Comparison of ENCODE assay signal across 24 mouse cellular contexts in the genomic region with DNA sequence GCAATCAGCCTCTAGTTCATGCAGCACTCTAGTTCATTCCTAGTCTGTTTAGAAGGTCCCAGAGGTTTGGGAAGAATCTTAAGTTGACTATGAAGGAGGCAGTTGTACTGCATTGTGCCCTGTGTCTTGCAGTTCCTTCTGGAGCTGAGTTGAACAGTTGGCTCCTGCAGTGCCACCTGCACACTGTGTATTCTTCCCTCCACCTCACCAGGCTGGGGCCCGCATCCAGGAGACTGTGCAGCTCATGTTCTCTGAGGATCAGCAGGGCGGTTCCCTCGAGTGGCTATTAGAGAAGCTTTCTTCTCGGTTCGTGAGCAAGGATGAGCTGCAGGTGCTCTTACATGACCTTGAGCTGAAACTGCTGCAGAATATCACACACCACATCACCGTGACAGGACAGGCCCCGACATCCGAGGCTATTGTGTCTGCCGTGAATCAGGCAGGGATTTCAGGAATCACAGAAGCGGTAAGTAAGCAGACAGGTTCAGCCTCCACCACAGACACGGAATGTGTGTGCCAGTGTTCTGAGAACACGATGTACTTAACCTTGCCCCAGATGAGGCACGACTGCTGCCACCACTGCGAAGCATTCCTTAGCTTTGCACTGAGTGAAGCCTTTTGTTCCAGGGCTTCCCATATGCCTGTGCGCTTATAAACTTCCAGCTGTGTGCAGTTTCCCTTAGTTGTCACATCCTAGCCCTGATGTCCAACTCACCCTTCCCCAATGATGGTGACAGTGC. TPM values are rescaled to one million over a fixed set of nuclear protein-coding genes. Genes with fewer than 3 reads are reported as not detected.
A peak's percentile ranks its signal among the peaks of the same experiment; 100 is the strongest.
DNase-seq lines count a peak whose midpoint lies in the region; ATAC-seq lines count a peak whose summit lies in the region.
"Had no signal": no experiment of that assay in that cellular context is flagged by ENCODE, and none has a peak within 500 bp of the region (broad histone marks: within the 10 kb centered on the region; RNA-seq: fewer than 3 reads in every experiment).

No protein-coding gene starts in this region.

- 71% methylated on average over 15 of the region's 15 CpGs for WGBS in heart, embryonic 13.5 days
- WGBS in heart, embryonic 12.5 days = 77% methylated on average over 15 of the region's 15 CpGs
- WGBS in stomach, embryonic 15.5 days = 85% methylated on average over 15 of the region's 15 CpGs

- no peaks in the 10 kb centered on the region for H3K9me3 ChIP-seq in heart, embryonic 13.5 days
- H3K9me3 ChIP-seq in heart, embryonic 12.5 days (replicated peaks) = no peaks in the 10 kb centered on the region
- H3K9me3 ChIP-seq in stomach, embryonic 15.5 days = no peaks in the 10 kb centered on the region
- H3K9me3 ChIP-seq: embryonic facial prominence, embryonic 12.5 days; hindbrain, embryonic 13.5 days; midbrain, embryonic 13.5 days; neural tube, embryonic 13.5 days had no signal

- peaks cover 100% of the 10 kb centered on the region for H3K36me3 ChIP-seq in heart, embryonic 13.5 days
- H3K36me3 ChIP-seq in heart, embryonic 12.5 days = peaks cover 94% of the 10 kb centered on the region
- H3K36me3 ChIP-seq in stomach, embryonic 15.5 days = peaks cover 63% of the 10 kb centered on the region

- H3K27me3 ChIP-seq in heart, embryonic 13.5 days (replicated peaks) = no peaks in the 10 kb centered on the region
- H3K27me3 ChIP-seq in heart, embryonic 12.5 days (replicated peaks) = no peaks in the 10 kb centered on the region
- H3K27me3 ChIP-seq in stomach, embryonic 15.5 days (replicated peaks) = no peaks in the 10 kb centered on the region
- H3K27me3 ChIP-seq: embryonic facial prominence, embryonic 12.5 days; hindbrain, embryonic 13.5 days; midbrain, embryonic 13.5 days; neural tube, embryonic 13.5 days had no signal

- H3K9ac ChIP-seq in heart, embryonic 13.5 days = no peak overlapping the region
- no peak overlapping the region for H3K9ac ChIP-seq in heart, embryonic 12.5 days
- no peak overlapping the region for H3K9ac ChIP-seq in stomach, embryonic 15.5 days
- H3K9ac ChIP-seq: embryonic facial prominence, embryonic 12.5 days; midbrain, embryonic 13.5 days; neural tube, embryonic 13.5 days had no signal

- peaks cover 30% of the 10 kb centered on the region for H3K4me1 ChIP-seq in heart, embryonic 13.5 days
- peaks cover 25% of the 10 kb centered on the region for H3K4me1 ChIP-seq in heart, embryonic 12.5 days (replicated peaks)
- no peaks in the 10 kb centered on the region for H3K4me1 ChIP-seq in stomach, embryonic 15.5 days
- H3K4me1 ChIP-seq: embryonic facial prominence, embryonic 12.5 days; hindbrain, embryonic 13.5 days; midbrain, embryonic 13.5 days; neural tube, embryonic 13.5 days had no signal

- no peak overlapping the region for H3K4me3 ChIP-seq in heart, embryonic 13.5 days
- no peak overlapping the region for H3K4me3 ChIP-seq in heart, embryonic 12.5 days
- no peak overlapping the region for H3K4me3 ChIP-seq in stomach, embryonic 15.5 days (replicated peaks)
- H3K4me3 ChIP-seq: embryonic facial prominence, embryonic 12.5 days; hindbrain, embryonic 13.5 days; left cerebral cortex, adult 2 months; midbrain, embryonic 13.5 days; neural tube, embryonic 13.5 days had no signal

- DNase-seq in layer of hippocampus, adult 18-20 months (ENCODE audit: low spot score in 2 of 2) = peak; percentile 21 to 51
- no peak for DNase-seq in layer of hippocampus, postnatal 25 days (ENCODE audit: extremely low spot score in 1 of 2, low spot score in 1 of 2)
- DNase-seq in ZHBTc4 (ENCODE audit: low read depth, low spot score) = peak; percentile 12
- no peak for DNase-seq in left cerebral cortex, adult 18-20 months (ENCODE audit: low spot score in 2 of 2)
- DNase-seq: B cell, adult 2 months; cerebellum, adult 8-10 months; gastrocnemius, postnatal 25 days; heart, postnatal 10 days; kidney, adult 2 months; kidney, postnatal 25 days; left cerebral cortex, postnatal 4 days; liver; thymus, postnatal 36 days had no signal

- no peak for ATAC-seq in heart, embryonic 13.5 days (ENCODE audit: extremely low read depth, insufficient number of reproducible peaks, low FRiP score, low TSS enrichment)
- no peak for ATAC-seq in heart, embryonic 12.5 days (ENCODE audit: insufficient number of reproducible peaks, low FRiP score)
- no peak for ATAC-seq in stomach, embryonic 15.5 days (ENCODE audit: insufficient read depth, low FRiP score, low read depth)
- ATAC-seq: forebrain, embryonic 14.5 days; inflammation-experienced regulatory T-cells, adult 6 months; lung, postnatal 0 days; midbrain, embryonic 13.5 days had no signal

- H3K27ac ChIP-seq in heart, embryonic 13.5 days (replicated peaks) = peak overlapping the region; percentile 4; the same call in 1 of the 2 replicates
- no peak overlapping the region for H3K27ac ChIP-seq in heart, embryonic 12.5 days (ENCODE audit: poor library complexity, severe bottlenecking)
- peak overlapping the region; percentile 31; the same call in 1 of the 2 replicates for H3K27ac ChIP-seq in stomach, embryonic 15.5 days
- H3K27ac ChIP-seq: embryonic facial prominence, embryonic 12.5 days; hindbrain, embryonic 13.5 days; midbrain, embryonic 13.5 days; neural tube, embryonic 13.5 days had no signal

- H3K4me2 ChIP-seq in heart, embryonic 13.5 days = no peak overlapping the region
- no peak overlapping the region for H3K4me2 ChIP-seq in heart, embryonic 12.5 days
- H3K4me2 ChIP-seq in stomach, embryonic 15.5 days = no peak overlapping the region
- H3K4me2 ChIP-seq: embryonic facial prominence, embryonic 12.5 days; hindbrain, embryonic 13.5 days; midbrain, embryonic 13.5 days; neural tube, embryonic 13.5 days had no signal

RNA-seq across cellular contexts. Expression of a gene that starts 10.9 kb away (rescaled TPM):
- polyA plus RNA-seq in heart, embryonic 13.5 days (2015; fragmentation: Nextera tagmentation; extraction: Ambion mirVana) = 127 and 149 TPM in 2 replicates
- 151 and 158 TPM in 2 replicates for polyA plus RNA-seq in heart, embryonic 12.5 days (2016; fragmentation: Nextera tagmentation; extraction: Ambion mirVana)
- 10 to 100 TPM; 50.5 to 57.1 TPM for total RNA-seq in layer of hippocampus, adult 18-20 months (2021)
- 10 to 100 TPM; 45.2 to 55.3 TPM for total RNA-seq in layer of hippocampus, postnatal 25 days (2021)
- polyA plus RNA-seq in stomach, embryonic 15.5 days (2015; fragmentation: Nextera tagmentation; extraction: Ambion mirVana) = 142 and 144 TPM in 2 replicates
- total RNA-seq in left cerebral cortex, adult 18-20 months (2021) = 10 to 100 TPM; 50.0 to 52.4 TPM

RNA-seq across cellular contexts. Expression of a gene that starts 40.8 kb away (rescaled TPM):
- 31.2 and 32.9 TPM in 2 replicates for polyA plus RNA-seq in heart, embryonic 13.5 days (2015; fragmentation: Nextera tagmentation; extraction: Ambion mirVana)
- polyA plus RNA-seq in heart, embryonic 12.5 days (2016; fragmentation: Nextera tagmentation; extraction: Ambion mirVana) = 41.8 and 42.4 TPM in 2 replicates
- 10 to 100 TPM; 80.3 to 86.3 TPM for total RNA-seq in layer of hippocampus, adult 18-20 months (2021)
- total RNA-seq in layer of hippocampus, postnatal 25 days (2021) = 10 to 100 TPM; 65.6 to 86.5 TPM
- polyA plus RNA-seq in stomach, embryonic 15.5 days (2015; fragmentation: Nextera tagmentation; extraction: Ambion mirVana) = 48.6 and 53.1 TPM in 2 replicates
- total RNA-seq in left cerebral cortex, adult 18-20 months (2021) = 100 to 1,000 TPM; 109 to 132 TPM

Comparison
In these comparisons a context has a peak if more than half of its experiments do, and no peak if none do; other contexts are left out.
1. DNase-seq: peak in layer of hippocampus, adult 18-20 months (2 of 2) and ZHBTc4 (single experiment); none in layer of hippocampus, postnatal 25 days (0 of 2) and left cerebral cortex, adult 18-20 months (0 of 2).